Mouse (Mus musculus): ENCODE results near the gene Rgs6. TPM values are rescaled to one million over a fixed set of nuclear protein-coding genes. Genes with fewer than 3 reads are reported as not detected.

Rgs6 gene
- polyA plus RNA-seq, 1 experiment = 0.28 TPM

GRCm38 (mm10) chr12:82774576-82774975 is 186.5 kb downstream of the Rgs6 start:
- no peaks in the 10 kb centered on the region for H3K4me1 ChIP-seq (ENCODE audit: control insufficient read depth, insufficient read depth, low read length)
- no peak overlapping the region for H3K4me3 ChIP-seq (ENCODE audit: insufficient read depth, low read length)
- H3K27ac ChIP-seq (ENCODE audit: insufficient read depth, low read depth, low read length) = no peak overlapping the region
- no peak for TF ChIP-seq CTCF (IDR thresholded peaks at IDR 0.05; ENCODE audit: low read depth, low read length)
- TF ChIP-seq POLR2A (IDR thresholded peaks at IDR 0.05; ENCODE audit: borderline replicate concordance, low read depth, low read length) = no peak

GRCm38 (mm10) chr12:82776686-82777085 is 188.6 kb downstream of the Rgs6 start:
- Histone ChIP-seq H3K4me1 (ENCODE audit: control insufficient read depth, insufficient read depth, low read length) (no peaks in the 10 kb centered on the region), H3K27ac (ENCODE audit: insufficient read depth, low read depth, low read length) (no peak overlapping the region), H3K4me3 (ENCODE audit: insufficient read depth, low read length) (no peak overlapping the region)
- TF ChIP-seq CTCF (IDR thresholded peaks at IDR 0.05; ENCODE audit: low read depth, low read length) (no peak), POLR2A (IDR thresholded peaks at IDR 0.05; ENCODE audit: borderline replicate concordance, low read depth, low read length) (no peak)

- Histone ChIP-seq H3K4me1 (ENCODE audit: control insufficient read depth, insufficient read depth, low read length) (no peaks in the 10 kb centered on the region), H3K4me3 (ENCODE audit: insufficient read depth, low read length) (no peak overlapping the region), H3K27ac (ENCODE audit: insufficient read depth, low read depth, low read length) (no peak overlapping the region)
- TF ChIP-seq POLR2A (IDR thresholded peaks at IDR 0.05; ENCODE audit: borderline replicate concordance, low read depth, low read length) = no peak
- TF ChIP-seq CTCF (IDR thresholded peaks at IDR 0.05; ENCODE audit: low read depth, low read length) = no peak
Observed at GRCm38 (mm10) chr12:82780936-82781335, 192.8 kb downstream of the Rgs6 start.

DNA sequence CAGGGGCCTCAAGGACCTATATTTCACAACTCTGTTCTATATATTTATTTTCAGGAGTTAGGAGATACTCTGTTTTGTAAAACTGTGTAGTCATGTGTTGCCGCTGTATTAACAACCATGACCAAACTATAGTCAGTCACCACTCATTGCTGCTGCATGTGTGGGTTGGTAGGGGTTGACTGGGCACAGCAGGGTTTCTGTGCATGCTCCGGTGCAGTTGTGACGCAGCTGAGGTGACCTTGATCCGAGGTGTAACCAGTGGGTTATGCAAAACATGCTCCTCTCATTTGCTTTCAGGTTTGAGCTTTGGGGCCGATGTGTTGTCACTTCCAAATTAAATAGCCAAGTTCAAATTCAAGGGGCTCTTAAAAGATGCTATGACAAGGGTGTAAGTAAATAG is 193.3 kb downstream of the Rgs6 start:
- Histone ChIP-seq H3K4me3 (ENCODE audit: insufficient read depth, low read length) (no peak overlapping the region), H3K4me1 (ENCODE audit: control insufficient read depth, insufficient read depth, low read length) (no peaks in the 10 kb centered on the region), H3K27ac (ENCODE audit: insufficient read depth, low read depth, low read length) (no peak overlapping the region)
- TF ChIP-seq POLR2A (IDR thresholded peaks at IDR 0.05; ENCODE audit: borderline replicate concordance, low read depth, low read length) (no peak), CTCF (IDR thresholded peaks at IDR 0.05; ENCODE audit: low read depth, low read length) (no peak)

- Histone ChIP-seq H3K4me1 (ENCODE audit: control insufficient read depth, insufficient read depth, low read length) (no peaks in the 10 kb centered on the region), H3K27ac (ENCODE audit: insufficient read depth, low read depth, low read length) (no peak overlapping the region), H3K4me3 (ENCODE audit: insufficient read depth, low read length) (no peak overlapping the region)
- TF ChIP-seq POLR2A (IDR thresholded peaks at IDR 0.05; ENCODE audit: borderline replicate concordance, low read depth, low read length) (no peak), CTCF (IDR thresholded peaks at IDR 0.05; ENCODE audit: low read depth, low read length) (no peak)
Observed at GRCm38 (mm10) chr12:82792122-82792521, 204.0 kb downstream of the Rgs6 start.

DNA sequence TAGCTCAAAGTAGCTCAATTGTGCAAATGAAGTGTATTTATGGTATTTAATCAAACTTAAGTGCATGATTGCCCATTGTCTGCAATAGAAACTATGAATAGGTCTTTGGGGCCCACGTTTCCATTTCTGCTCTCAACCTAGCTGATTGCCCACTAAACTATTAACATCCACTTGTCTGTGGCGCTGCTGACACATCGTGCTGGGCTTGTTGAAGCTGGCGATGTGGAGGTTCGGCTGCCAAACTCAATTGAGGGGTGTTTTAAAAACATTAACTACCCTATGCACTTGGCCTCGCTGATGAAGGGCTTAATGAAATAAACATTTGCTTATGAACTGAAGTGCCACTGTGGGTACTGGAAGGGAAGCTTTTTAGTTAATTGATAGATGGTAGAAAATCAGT is 211.8 kb downstream of the Rgs6 start:
- Histone ChIP-seq H3K4me3 (ENCODE audit: insufficient read depth, low read length) (no peak overlapping the region), H3K4me1 (ENCODE audit: control insufficient read depth, insufficient read depth, low read length) (no peaks in the 10 kb centered on the region), H3K27ac (ENCODE audit: insufficient read depth, low read depth, low read length) (no peak overlapping the region)
- no peak for TF ChIP-seq CTCF (IDR thresholded peaks at IDR 0.05; ENCODE audit: low read depth, low read length)

DNA sequence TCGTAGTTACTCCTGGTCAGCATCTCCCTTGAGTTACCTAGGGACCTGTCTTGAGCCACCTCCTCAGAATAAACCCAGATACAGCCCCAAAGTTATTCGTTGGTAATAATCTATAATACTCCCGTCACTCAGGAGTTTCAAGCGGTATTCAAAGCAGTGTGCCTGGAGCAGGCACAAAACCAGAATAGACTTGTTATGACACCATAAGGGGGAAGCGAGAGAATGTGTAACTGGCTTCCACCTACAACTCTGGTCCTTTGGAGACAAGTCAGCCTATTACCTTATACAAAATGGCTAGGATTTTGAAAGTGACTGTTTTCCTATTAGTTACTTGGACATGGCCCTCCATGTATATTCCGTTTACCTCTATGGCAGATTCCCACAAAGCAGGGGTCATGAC is 213.6 kb downstream of the Rgs6 start:
- Histone ChIP-seq H3K4me3 (ENCODE audit: insufficient read depth, low read length) (no peak overlapping the region), H3K4me1 (ENCODE audit: control insufficient read depth, insufficient read depth, low read length) (no peaks in the 10 kb centered on the region), H3K27ac (ENCODE audit: insufficient read depth, low read depth, low read length) (no peak overlapping the region)
- TF ChIP-seq CTCF (IDR thresholded peaks at IDR 0.05; ENCODE audit: low read depth, low read length) (no peak), POLR2A (IDR thresholded peaks at IDR 0.05; ENCODE audit: borderline replicate concordance, low read depth, low read length) (no peak)

DNA sequence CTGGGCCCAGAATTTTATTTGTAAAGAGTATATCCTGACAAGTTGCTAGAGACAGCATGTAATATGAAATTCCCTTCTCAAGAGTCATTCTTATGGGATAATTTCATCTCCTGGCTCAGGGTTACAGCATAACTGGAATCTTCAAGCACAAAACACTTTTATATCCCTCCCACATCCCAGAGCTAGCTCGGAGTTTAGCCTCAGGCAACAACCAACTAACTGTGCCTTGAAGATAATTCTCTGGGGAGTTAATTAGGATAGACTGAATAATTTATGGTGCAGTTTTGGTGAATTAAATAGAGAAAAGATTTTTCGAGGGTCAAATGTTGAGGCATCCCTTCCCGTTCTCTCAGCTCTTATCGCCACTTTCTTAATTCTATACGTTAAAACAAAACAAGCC is 214.6 kb downstream of the Rgs6 start:
- Histone ChIP-seq H3K4me1 (ENCODE audit: control insufficient read depth, insufficient read depth, low read length) (no peaks in the 10 kb centered on the region), H3K27ac (ENCODE audit: insufficient read depth, low read depth, low read length) (no peak overlapping the region), H3K4me3 (ENCODE audit: insufficient read depth, low read length) (no peak overlapping the region)
- TF ChIP-seq POLR2A (IDR thresholded peaks at IDR 0.05; ENCODE audit: borderline replicate concordance, low read depth, low read length) = no peak
- TF ChIP-seq CTCF (IDR thresholded peaks at IDR 0.05; ENCODE audit: low read depth, low read length) = no peak

DNA sequence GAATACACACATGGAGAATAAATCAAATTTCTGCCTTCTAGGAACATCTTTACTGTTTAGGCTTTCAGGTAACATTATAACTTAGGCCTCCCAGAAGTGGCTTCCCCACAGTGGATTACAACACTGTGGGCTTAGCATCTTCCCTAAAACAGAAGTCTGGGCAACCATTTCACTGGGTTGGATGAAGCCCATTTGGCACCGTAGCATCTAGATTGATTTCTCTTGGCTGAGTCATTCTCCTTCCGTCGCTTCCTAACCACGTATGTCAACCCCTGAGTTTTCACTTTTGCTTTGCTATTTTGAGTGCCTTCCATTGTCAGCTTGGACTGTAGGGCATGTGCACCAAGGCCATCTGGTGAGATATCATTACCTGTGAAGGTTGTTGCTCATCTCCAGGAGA is 217.1 kb downstream of the Rgs6 start:
- Histone ChIP-seq H3K4me3 (ENCODE audit: insufficient read depth, low read length) (no peak overlapping the region), H3K27ac (ENCODE audit: insufficient read depth, low read depth, low read length) (no peak overlapping the region), H3K4me1 (ENCODE audit: control insufficient read depth, insufficient read depth, low read length) (no peaks in the 10 kb centered on the region)
- no peak for TF ChIP-seq CTCF (IDR thresholded peaks at IDR 0.05; ENCODE audit: low read depth, low read length)

DNA sequence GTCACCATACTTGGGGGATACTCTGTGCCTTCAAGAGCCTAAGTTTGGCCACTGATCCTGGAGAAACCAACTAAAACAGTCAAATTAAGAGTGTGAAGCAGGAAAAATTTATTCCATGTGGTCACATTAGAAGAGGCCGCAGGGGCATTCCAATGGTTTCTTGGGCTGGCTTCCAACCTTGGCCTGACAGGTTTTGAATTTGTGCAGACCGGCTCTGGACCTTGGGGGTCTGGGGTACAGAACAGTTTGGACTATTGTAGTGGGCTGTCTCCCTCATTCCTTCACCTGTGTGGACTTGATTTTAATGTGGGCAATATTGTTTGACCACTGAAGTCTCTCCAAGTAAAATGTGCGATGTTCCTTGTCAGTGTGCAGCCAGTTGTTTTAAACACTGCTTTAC is 222.5 kb downstream of the Rgs6 start:
- Histone ChIP-seq H3K27ac (ENCODE audit: insufficient read depth, low read depth, low read length) (no peak overlapping the region), H3K4me1 (ENCODE audit: control insufficient read depth, insufficient read depth, low read length) (no peaks in the 10 kb centered on the region), H3K4me3 (ENCODE audit: insufficient read depth, low read length) (no peak overlapping the region)
- TF ChIP-seq CTCF (IDR thresholded peaks at IDR 0.05; ENCODE audit: low read depth, low read length) = no peak
- TF ChIP-seq POLR2A (IDR thresholded peaks at IDR 0.05; ENCODE audit: borderline replicate concordance, low read depth, low read length) = no peak

DNA sequence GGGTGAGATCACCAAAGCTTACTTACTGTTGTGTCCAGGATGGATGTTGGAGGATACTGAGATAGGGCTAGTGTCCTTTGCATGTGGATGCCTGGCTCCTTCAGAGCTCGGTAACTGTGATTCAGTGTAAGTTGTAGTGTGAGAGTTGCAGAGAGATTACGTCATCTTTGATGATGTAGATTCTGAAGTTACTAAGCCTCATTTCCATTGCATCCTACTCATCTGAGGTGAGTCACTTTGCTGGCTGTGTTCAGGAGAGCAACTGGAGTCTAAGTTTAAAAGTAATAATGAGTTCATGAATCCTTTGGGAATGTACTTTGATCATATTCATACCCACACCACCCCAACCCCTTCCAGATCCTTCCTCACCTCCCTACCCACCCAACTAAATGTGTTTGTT is 227.9 kb downstream of the Rgs6 start:
- Histone ChIP-seq H3K4me3 (ENCODE audit: insufficient read depth, low read length) (no peak overlapping the region), H3K27ac (ENCODE audit: insufficient read depth, low read depth, low read length) (no peak overlapping the region), H3K4me1 (ENCODE audit: control insufficient read depth, insufficient read depth, low read length) (no peaks in the 10 kb centered on the region)
- TF ChIP-seq CTCF (IDR thresholded peaks at IDR 0.05; ENCODE audit: low read depth, low read length) (no peak), POLR2A (IDR thresholded peaks at IDR 0.05; ENCODE audit: borderline replicate concordance, low read depth, low read length) (no peak)

Measured in bone marrow macrophage, adult 2 months (primary cell).